13 mouse cellular contexts compared by ENCODE assay signal in genomic region chr9:66886366-66886765, GRCm38 (mm10). TPM values are rescaled to one million over a fixed set of nuclear protein-coding genes. Genes with fewer than 3 reads are reported as not detected.
A peak's percentile ranks its signal among the peaks of the same experiment; 100 is the strongest.
DNase-seq lines count a peak whose midpoint lies in the region; ATAC-seq lines count a peak whose summit lies in the region.
"Had no signal": no experiment of that assay in that cellular context is flagged by ENCODE, and none has a peak within 500 bp of the region (broad histone marks: within the 10 kb centered on the region; RNA-seq: fewer than 3 reads in every experiment).

No protein-coding gene starts in this region.

- no peak for ATAC-seq in liver, embryonic 11.5 days (replicated peaks; ENCODE audit: low FRiP score)
- ATAC-seq in hindbrain, embryonic 16.5 days = no peak
- ATAC-seq in neural tube, embryonic 15.5 days (ENCODE audit: low FRiP score) = no peak

- peak overlapping the region; percentile 21; the same call in 1 of the 2 replicates for H3K27ac ChIP-seq in liver, embryonic 11.5 days (ENCODE audit: low read depth, low read length)
- H3K27ac ChIP-seq in brown adipose tissue, adult 24 weeks (replicated peaks; ENCODE audit: low read depth, low read length) = peak overlapping the region; percentile 69
- H3K27ac ChIP-seq in hindbrain, embryonic 16.5 days (ENCODE audit: low read depth, low read length) = peak overlapping the region; percentile 59; the same call in 1 of the 2 replicates
- 0 out of 2 replicates have a peak overlapping the region, but pooled peaks have one; percentile 9 for H3K27ac ChIP-seq in neural tube, embryonic 15.5 days (replicated peaks)

- H3K9me3 ChIP-seq in liver, embryonic 11.5 days (ENCODE audit: control insufficient read depth, low read length) = no peaks in the 10 kb centered on the region
- no peaks in the 10 kb centered on the region for H3K9me3 ChIP-seq in hindbrain, embryonic 16.5 days (ENCODE audit: control insufficient read depth, low read length)
- H3K9me3 ChIP-seq in neural tube, embryonic 15.5 days (replicated peaks) = no peaks in the 10 kb centered on the region

- peaks cover 33% of the 10 kb centered on the region for H3K4me1 ChIP-seq in liver, embryonic 11.5 days (replicated peaks; ENCODE audit: control insufficient read depth, insufficient read depth, low read length)
- H3K4me1 ChIP-seq in brown adipose tissue, adult 24 weeks (ENCODE audit: control insufficient read depth, insufficient read depth, insufficient read length, low read length) = peaks cover 27% of the 10 kb centered on the region
- H3K4me1 ChIP-seq in hindbrain, embryonic 16.5 days (ENCODE audit: control insufficient read depth, insufficient read depth, low read depth, low read length) = peaks cover 9% of the 10 kb centered on the region
- H3K4me1 ChIP-seq in neural tube, embryonic 15.5 days = peaks cover 30% of the 10 kb centered on the region

- no peak overlapping the region for H3K9ac ChIP-seq in liver, embryonic 11.5 days (ENCODE audit: low read depth, low read length)
- no peak overlapping the region for H3K9ac ChIP-seq in hindbrain, embryonic 16.5 days (ENCODE audit: low read depth, low read length)
- H3K9ac ChIP-seq in neural tube, embryonic 15.5 days (replicated peaks) = no peak overlapping the region

- 22% methylated on average over 3 of the region's 3 CpGs for WGBS in liver, embryonic 11.5 days
- 33% methylated on average over 3 of the region's 3 CpGs for WGBS in hindbrain, embryonic 16.5 days
- WGBS in neural tube, embryonic 15.5 days = 55% methylated on average over 3 of the region's 3 CpGs

- no peak overlapping the region for H3K4me2 ChIP-seq in liver, embryonic 11.5 days
- no peak overlapping the region for H3K4me2 ChIP-seq in hindbrain, embryonic 16.5 days (ENCODE audit: low read length)
- H3K4me2 ChIP-seq in neural tube, embryonic 15.5 days = no peak overlapping the region

- no peak for DNase-seq in liver, embryonic 11.5 days (ENCODE audit: low spot score)
- DNase-seq in liver (no peak), MN1 (ENCODE audit: low spot score) (no peak)
- no peak for DNase-seq in thymus, postnatal 14 days
- DNase-seq: cerebellum, adult 8-10 months; embryo, embryonic 11 days; kidney, postnatal 10 days; spleen, adult 18-20 months had no signal

- no peak overlapping the region for H3K4me3 ChIP-seq in liver, embryonic 11.5 days (ENCODE audit: low read depth, low read length)
- no peak overlapping the region for H3K4me3 ChIP-seq in brown adipose tissue, adult 24 weeks (ENCODE audit: insufficient read depth, low read depth, low read length)
- no peak overlapping the region for H3K4me3 ChIP-seq in hindbrain, embryonic 16.5 days (ENCODE audit: low read length)
- H3K4me3 ChIP-seq in neural tube, embryonic 15.5 days (replicated peaks) = no peak overlapping the region
- H3K4me3 ChIP-seq: erythroblast, embryonic 14.5 days; myocyte had no signal

- H3K27me3 ChIP-seq in liver, embryonic 11.5 days (replicated peaks; ENCODE audit: control insufficient read depth, insufficient read depth, low read length) = no peaks in the 10 kb centered on the region
- no peaks in the 10 kb centered on the region for H3K27me3 ChIP-seq in hindbrain, embryonic 16.5 days (replicated peaks; ENCODE audit: control insufficient read depth, insufficient read depth, low read length)
- H3K27me3 ChIP-seq in neural tube, embryonic 15.5 days (replicated peaks) = no peaks in the 10 kb centered on the region

- H3K36me3 ChIP-seq in liver, embryonic 11.5 days (ENCODE audit: control insufficient read depth, insufficient read depth, low read length) = no peaks in the 10 kb centered on the region
- H3K36me3 ChIP-seq in hindbrain, embryonic 16.5 days (ENCODE audit: control insufficient read depth, insufficient read depth, low read length) = no peaks in the 10 kb centered on the region
- no peaks in the 10 kb centered on the region for H3K36me3 ChIP-seq in neural tube, embryonic 15.5 days

RNA-seq across cellular contexts. Expression of gene Rab8b, which starts 33.1 kb away (rescaled TPM):
- 43.1 and 44.3 TPM in 2 replicates for polyA plus RNA-seq in liver, embryonic 11.5 days (2014; fragmentation: Nextera tagmentation; extraction: Ambion mirVana)
- 8.2 and 8.9 TPM in 2 replicates for polyA plus RNA-seq in brown adipose tissue, adult 24 weeks (2012; ENCODE audit: insufficient read depth, insufficient read length, missing spikeins)
- polyA plus RNA-seq in hindbrain, embryonic 16.5 days (2015; fragmentation: Nextera tagmentation; extraction: Ambion mirVana) = 36.2 and 40.4 TPM in 2 replicates
- polyA plus RNA-seq in neural tube, embryonic 15.5 days (2015; fragmentation: Nextera tagmentation; extraction: Ambion mirVana) = 30.8 and 32.1 TPM in 2 replicates

RNA-seq across cellular contexts. Expression of gene Aph1c, which starts 51.8 kb away (rescaled TPM):
- 1.6 and 2.0 TPM in 2 replicates for polyA plus RNA-seq in liver, embryonic 11.5 days (2014; fragmentation: Nextera tagmentation; extraction: Ambion mirVana)
- polyA plus RNA-seq in brown adipose tissue, adult 24 weeks (2012; ENCODE audit: insufficient read depth, insufficient read length, missing spikeins) = 0.24 and 0.42 TPM in 2 replicates
- polyA plus RNA-seq in hindbrain, embryonic 16.5 days (2015; fragmentation: Nextera tagmentation; extraction: Ambion mirVana) = 5.0 and 5.2 TPM in 2 replicates
- 4.3 and 4.7 TPM in 2 replicates for polyA plus RNA-seq in neural tube, embryonic 15.5 days (2015; fragmentation: Nextera tagmentation; extraction: Ambion mirVana)
- polyA plus RNA-seq: erythroblast, embryonic 14.5 days had no signal

RNA-seq across cellular contexts. Expression of gene Rps27l, which starts 59.5 kb away (rescaled TPM):
- 1,011 and 1,028 TPM in 2 replicates for polyA plus RNA-seq in liver, embryonic 11.5 days (2014; fragmentation: Nextera tagmentation; extraction: Ambion mirVana)
- polyA plus RNA-seq in brown adipose tissue, adult 24 weeks (2012; ENCODE audit: insufficient read depth, insufficient read length, missing spikeins) = 582 and 811 TPM in 2 replicates
- 204 and 212 TPM in 2 replicates for polyA plus RNA-seq in hindbrain, embryonic 16.5 days (2015; fragmentation: Nextera tagmentation; extraction: Ambion mirVana)
- polyA plus RNA-seq in neural tube, embryonic 15.5 days (2015; fragmentation: Nextera tagmentation; extraction: Ambion mirVana) = 234 and 310 TPM in 2 replicates

Comparison
In these comparisons a context has a peak if more than half of its experiments do, and no peak if none do; other contexts are left out.
1. H3K27ac ChIP-seq: peak in every context shown above with its lines; median percentile 69 in brown adipose tissue, adult 24 weeks; 59 in hindbrain, embryonic 16.5 days; 21 in liver, embryonic 11.5 days; 9 in neural tube, embryonic 15.5 days.